Mouse (Mus musculus) lung, adult 2 months (tissue): ENCODE results near the gene Sctr.

Experiments
- CTCF ChIP-seq: fragments of 200-500 bp; IDR thresholded peaks from 2 replicates; pipeline ENCODE4 v1.5.1; 2011; ENCODE audit warnings: mild to moderate bottlenecking, low read length, control low read depth; ENCODE audit not compliant: insufficient read depth
- POLR2A ChIP-seq: fragments of 200-500 bp; IDR thresholded peaks from 2 replicates; pipeline ENCODE4 v1.6.1; 2011; ENCODE audit warnings: low read depth, mild to moderate bottlenecking, control low read depth, low read length, borderline replicate concordance; ENCODE audit errors: extremely low read depth

- TF ChIP-seq CTCF (peak; percentile 31; the same call in 1 of the 2 replicates), POLR2A (no peak)
These were observed 40.7 kb upstream of the Sctr start for GRCm38 (mm10) chr1:119965804-119966514.
